Comparison of ENCODE assay signal across 27 mouse cellular contexts in the genomic region with DNA sequence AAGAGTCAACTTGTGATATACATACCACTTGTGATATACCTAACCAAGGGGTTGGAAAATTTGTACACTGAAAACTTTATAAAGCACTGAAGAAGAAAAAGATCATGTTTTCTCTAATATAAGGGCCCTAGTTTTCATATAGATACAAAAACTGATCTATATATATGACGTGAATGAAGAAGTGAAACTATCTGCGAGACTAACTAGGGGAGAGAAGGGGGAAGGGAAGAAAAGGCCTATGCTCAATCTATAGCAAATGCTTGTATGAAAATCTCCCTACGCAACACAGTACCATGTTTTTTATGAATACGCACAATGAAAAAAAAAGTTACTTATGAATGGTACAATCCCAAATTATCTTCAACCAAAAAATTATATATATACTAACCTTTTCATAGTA.
"Had no signal": no experiment of that assay in that cellular context is flagged by ENCODE, and none has a peak within 500 bp of the region (broad histone marks: within the 10 kb centered on the region; RNA-seq: fewer than 3 reads in every experiment).

No protein-coding gene starts in this region.

- DNase-seq: cerebellum, adult 9-10 months; cerebellum, adult 9-11 months; cerebellum, postnatal 10 days; cerebellum, postnatal 14 days; cerebellum, postnatal 25 days; cerebellum, postnatal 36 days; embryo, embryonic 11 days; forebrain, postnatal 0 days; gastrocnemius, adult 2 months; gastrocnemius, postnatal 10 days; gastrocnemius, postnatal 14 days; gastrocnemius, postnatal 25 days; gastrocnemius, postnatal 36 days; heart, adult 11 months; heart, adult 18-20 months; heart, adult 2 months had no signal

- ATAC-seq: forebrain, embryonic 13.5 days; forebrain, embryonic 14.5 days; forebrain, embryonic 15.5 days; forebrain, embryonic 16.5 days; forebrain, postnatal 0 days had no signal

- H3K27me3 ChIP-seq: embryonic facial prominence, embryonic 12.5 days; embryonic facial prominence, embryonic 13.5 days; embryonic facial prominence, embryonic 15.5 days; forebrain, embryonic 12.5 days; forebrain, embryonic 13.5 days; forebrain, embryonic 15.5 days had no signal

- H3K36me3 ChIP-seq: embryonic facial prominence, embryonic 10.5 days; embryonic facial prominence, embryonic 12.5 days; embryonic facial prominence, embryonic 13.5 days; embryonic facial prominence, embryonic 15.5 days; forebrain, embryonic 10.5 days; forebrain, embryonic 12.5 days; forebrain, embryonic 15.5 days; heart, embryonic 10.5 days had no signal
